Mouse (Mus musculus): Measurements from ENCODE around the gene Triml2.
A peak's percentile ranks its signal among the peaks of the same experiment; 100 is the strongest.

Gene Triml2

GRCm38 (mm10) chr8:43180054-43180690 lies at the start of gene Triml2:
Triml2 (plus strand) TSS chr8:43180541.
- DNase-seq: no peak

DNA sequence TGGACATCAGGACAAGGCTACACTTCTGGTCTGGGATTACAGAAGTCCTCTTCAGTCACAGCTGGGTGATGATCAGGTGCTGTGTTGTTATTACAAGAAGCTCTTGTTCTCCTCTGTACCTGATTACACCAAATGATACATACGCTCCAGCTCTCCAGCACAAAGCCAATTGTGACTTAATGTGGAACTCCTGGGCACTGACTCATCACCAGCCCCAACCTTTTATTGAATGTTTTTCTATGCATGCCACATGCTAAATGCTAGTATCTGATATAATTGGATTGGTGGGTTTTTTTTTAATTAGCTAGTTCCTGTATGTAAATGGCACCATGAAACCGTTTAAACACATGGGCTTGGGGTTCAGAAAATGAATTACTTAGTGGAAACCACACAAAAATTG lies 39.0 kb upstream of the Triml2 start, which contains the start of gene Triml1:
Triml1 (minus strand) TSS at position 101 of the 400 bp plus-strand sequence.
- DNase-seq: no peak

GRCm38 (mm10) chr8:43149307-43149706 lies 31.0 kb upstream of the Triml2 start:
- no peak for DNase-seq

DNA sequence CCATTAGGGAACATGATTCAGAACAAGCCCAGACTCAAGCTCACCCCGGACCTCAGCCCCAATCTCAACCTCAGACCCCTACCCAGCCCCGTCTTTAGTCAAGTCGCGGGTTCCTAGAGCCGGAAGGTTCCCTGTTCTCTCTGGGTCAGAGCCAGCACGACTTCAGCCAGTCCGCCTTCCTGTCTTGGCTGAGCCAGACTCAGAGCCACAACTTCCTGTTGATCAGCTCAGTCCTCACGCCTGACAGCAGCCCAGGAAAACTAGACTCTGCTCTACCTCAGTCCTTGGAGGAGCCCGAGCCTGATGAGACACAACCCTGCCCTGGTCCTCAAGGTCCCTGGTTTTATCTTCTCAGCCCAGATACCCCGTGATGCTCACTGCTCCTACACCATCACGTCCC lies 17.1 kb upstream of the Triml2 start:
- DNase-seq: no peak

DNA sequence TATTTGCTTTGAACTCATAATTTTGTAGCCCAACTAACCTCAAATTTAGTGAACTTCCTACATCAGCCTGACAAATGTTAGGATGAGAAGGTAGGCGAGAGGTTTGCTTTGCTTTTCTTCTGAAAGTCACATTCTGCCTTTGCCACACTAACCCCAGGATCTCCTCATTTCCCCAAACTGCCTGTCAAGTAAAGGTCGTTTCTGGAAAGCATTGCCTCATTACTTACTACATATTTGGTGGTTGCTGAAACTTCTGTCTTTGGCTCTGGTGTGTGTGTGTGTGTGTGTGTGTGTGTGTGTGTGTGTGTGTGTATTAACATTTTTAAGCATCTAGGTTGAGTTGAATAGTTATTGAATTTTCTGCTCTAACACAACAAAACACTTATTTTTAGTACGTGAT lies 15.9 kb upstream of the Triml2 start:
- DNase-seq: no peak

- DNase-seq: no peak
These were observed 12.3 kb upstream of the Triml2 start for GRCm38 (mm10) chr8:43168083-43168482.

DNA sequence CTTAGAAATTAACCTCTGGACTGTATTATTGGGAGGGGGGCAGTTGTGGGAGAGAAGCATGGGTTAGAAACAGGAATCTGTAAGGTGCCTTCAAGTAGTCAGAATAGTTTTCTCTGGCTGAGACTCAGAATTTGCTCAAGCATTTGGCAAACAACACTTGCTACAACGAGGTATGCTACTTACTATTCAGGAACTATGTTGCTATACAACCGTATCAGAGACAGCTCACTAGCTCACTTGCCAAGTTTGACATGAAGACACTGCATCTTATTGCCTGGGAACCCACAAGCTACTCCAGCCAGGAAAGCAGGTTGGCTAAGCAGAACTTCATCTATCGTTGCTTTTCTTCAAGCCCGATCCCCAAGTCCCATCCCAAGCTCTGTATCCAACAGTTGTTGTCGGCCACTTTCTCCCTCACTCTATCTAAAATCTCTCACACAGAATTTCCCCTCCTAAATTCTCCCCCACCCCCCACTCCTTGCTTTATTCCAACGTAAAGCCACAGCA lies 11.0 kb upstream of the Triml2 start:
- DNase-seq: no peak

DNA sequence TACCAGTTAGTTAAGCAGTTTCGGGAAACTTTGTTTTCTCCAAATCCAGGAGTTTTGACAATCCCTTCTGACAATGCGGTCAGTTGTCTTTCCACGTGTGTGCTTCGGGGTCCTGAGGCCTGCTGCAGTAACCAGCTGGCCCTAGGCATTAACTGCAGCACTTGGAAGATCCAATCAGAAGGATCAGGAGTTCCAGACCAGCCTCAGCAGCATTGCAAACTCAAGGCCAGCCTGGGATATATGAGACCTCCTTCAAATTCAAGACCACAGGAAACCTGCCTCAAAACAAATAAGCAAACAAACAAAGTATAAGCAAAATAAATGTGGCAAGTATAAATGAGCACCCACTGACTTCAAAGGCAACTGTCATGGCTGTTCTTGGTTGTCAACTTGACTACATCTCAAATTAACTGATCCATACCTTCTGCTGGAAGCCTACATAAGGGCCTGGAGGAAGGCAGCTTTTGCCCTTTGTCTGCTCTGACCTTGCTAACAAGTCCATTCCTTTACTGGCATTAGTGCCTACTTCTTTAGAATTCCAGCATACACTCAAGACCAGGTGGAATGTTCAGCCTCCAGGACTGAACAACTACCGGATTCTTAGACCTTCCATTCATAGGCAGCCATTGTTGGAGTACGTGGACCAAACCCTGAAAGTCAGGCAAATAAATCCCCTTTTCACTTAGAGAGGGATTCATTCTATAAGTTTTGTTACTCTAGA lies 3.4 kb upstream of the Triml2 start:
- no peak for DNase-seq

DNA sequence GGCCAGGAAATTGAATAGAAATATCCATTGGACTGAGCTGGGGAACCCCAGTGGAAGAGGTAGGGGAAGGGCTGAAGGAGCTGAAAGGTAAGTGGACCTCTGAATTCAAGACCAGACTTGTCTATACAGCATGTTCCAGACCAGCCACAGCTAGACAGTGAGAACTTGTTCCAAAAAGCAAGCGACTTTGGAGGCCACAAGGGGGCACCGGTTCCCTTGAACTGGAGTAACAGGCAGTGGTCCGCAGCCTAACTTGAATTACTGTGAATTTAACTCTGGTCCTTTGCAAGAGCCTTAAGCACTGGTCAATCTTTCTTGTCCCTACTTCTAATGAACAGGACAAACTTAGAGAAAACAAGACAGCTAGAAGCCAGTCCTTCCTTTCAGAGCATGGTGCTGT lies 2.1 kb upstream of the Triml2 start:
- peak in 1 of 2 experiments; percentile 19 for DNase-seq

DNA sequence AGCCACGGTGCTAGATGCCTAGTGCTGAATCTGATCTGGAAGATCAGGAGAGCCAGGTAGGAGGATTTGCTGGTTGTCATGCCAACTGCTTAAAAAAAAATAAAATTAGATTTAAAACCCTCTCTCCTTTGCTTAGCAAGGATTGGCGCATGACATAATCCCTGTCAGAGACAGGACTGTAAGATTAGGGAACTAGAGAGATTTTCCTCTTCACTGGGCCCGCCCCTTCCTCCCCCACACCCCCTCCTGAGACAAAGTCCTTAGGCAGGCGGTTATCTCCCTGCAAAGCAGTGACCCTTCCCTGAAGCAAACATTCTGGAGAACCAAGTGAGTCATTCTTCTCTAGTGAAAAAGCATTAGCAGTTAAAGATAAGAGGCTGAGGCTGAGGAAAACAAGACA lies 1.2 kb upstream of the Triml2 start:
- no peak for DNase-seq

DNA sequence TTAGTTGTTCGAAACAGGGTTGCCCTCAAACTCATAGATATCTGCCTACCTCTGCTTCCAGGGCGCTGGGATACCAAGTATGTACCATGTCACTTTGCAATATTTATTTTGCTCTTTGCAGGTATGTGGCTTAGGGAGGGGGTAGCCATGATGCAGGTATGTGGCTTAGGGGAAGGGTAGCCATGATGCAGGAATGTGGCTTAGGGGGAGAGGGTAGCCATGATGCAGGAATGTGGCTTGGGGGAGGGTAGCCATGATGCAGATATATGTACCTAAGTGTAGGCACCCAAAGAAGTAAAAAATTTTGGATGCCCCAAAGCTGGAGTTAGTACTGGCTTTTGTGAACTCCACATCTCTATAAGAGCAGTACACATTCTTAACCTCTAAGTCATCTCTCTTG lies 1.9 kb downstream of the Triml2 start:
- no peak for DNase-seq

DNA sequence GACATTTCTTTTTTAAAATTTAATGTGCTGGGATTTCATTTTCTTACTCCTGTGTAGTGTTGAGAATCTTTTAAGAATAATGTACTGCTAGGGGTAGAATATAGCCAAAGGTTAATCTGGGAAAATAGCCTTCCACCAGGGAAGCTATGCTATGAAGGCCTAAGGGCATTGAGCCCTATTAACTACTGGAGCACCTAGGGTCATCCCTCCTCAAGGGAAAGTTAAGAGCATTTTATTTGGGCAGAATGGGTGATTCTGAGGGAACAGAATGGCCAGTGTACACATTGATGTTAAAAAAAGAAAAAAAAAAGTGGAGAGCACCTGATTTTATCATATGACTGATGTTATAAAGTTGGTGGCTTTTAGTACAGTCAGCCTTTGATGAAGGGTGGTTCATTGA lies 35.2 kb downstream of the Triml2 start:
- DNase-seq: no peak

GRCm38 (mm10) chr8:43243326-43243725 lies 63.0 kb downstream of the Triml2 start:
- DNase-seq: no peak
